Mouse (Mus musculus) regulatory T cell (primary cell): ENCODE results near the gene Nkap.
"Not testable (repeated sequence)": the region's sequence is repeated elsewhere in the genome, so short reads cannot be mapped to it uniquely, and the experiment has no call there.

Source experiments
- in situ Hi-C: fragments of 300-600 bp; cut with MboI, MseI; formaldehyde crosslinking; loops from one replicate; pipeline ENCODE4 v1.15.1; 2025; ENCODE audit warnings: high pct_unique_total_duplicates

Gene Nkap

GRCm38 (mm10) chrX:37157839-37158238, 31.2 kb downstream of the Nkap start:
- in situ Hi-C loops, result no loop called here

GRCm38 (mm10) chrX:37161169-37161568, 34.6 kb downstream of the Nkap start:
- in situ Hi-C loops, result no loop called here

- in situ Hi-C loops, result no loop called here
Observed at GRCm38 (mm10) chrX:37163115-37163514, 36.5 kb downstream of the Nkap start.

DNA sequence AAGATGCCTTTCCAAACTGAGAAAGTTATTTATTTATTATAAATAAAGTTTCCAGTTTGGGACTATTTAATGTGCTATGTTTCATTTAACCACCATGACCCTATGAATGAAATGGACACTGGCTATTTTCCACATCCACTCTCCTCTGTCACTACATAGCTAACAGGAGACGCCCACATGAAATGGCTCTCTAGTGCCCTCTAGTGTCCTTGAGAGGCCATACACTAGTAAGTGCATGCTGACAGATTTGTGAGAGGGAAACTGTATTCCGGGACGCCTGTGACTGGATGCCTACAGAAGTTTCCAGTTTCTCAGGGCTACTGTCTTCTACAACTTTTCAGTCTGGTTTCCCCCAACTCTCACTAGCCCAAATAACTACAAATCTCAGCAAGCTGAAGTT, 40.5 kb downstream of the Nkap start:
- in situ Hi-C loops, result no loop called here

- in situ Hi-C loops, result no loop called here
Observed at GRCm38 (mm10) chrX:37168742-37169141, 42.1 kb downstream of the Nkap start, which contains the start of gene Akap14. Gene Akap14, minus strand, starts transcription at chrX:37168842.

DNA sequence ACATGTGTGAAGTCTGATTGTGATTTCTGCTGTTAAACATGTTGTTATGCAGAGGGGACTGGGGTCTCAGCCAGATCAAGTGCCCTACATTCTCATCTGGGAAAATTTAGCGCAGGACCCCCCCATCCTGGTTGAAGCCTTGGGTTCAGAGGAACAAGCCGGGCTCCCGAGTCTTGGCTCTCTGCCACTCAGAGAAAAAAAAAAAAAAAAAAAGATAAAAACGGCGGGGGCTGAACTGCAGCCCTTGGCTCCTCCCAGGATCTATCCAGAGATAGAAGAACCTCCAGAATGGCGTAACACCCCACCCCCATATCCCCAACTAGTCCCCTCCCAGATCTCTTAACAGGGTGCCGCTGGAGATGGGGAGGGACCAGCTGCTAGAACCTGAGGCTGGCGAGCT, 57.8 kb downstream of the Nkap start:
- in situ Hi-C loops, result not testable (repeated sequence)

- in situ Hi-C loops, result no loop called here
Observed at GRCm38 (mm10) chrX:37190755-37191104, 64.1 kb downstream of the Nkap start.

DNA sequence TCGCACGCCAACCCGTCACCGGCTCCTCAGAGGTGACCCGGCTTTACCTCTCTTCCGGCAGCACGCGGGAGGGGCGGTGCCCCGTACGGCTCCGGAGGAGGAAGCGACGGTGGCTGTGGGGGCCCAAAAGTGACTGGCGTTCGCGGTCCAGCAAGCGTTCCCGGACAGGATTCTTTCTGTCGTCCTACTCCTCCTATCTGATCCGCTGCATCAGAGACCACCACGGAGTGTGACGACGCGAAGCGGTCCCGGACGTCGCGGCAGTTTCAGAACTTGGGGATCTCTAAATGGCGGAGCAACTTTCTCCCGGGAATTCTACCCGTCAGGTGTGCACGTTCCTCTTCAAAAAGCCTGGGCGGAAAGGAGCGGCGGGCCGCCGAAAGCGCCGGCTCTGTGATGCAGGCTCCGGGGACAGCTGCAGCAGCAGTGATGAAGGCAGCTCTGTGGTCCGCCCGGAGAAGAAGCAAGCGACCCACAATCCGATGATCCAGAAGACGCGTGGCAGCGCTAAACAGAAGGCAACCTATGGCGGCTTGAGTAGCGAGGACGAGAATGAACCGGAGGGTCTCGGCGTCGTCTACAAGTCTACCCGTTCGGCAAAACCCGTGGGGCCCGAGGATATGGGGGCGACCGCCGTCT, 64.6 kb downstream of the Nkap start, which contains the start of the genes Ndufa1 and Rnf113a1:
Gene Ndufa1, minus strand, starts transcription at position 59 of the 639 bp plus-strand sequence.
Gene Rnf113a1, plus strand, starts transcription at position 141 of the 639 bp plus-strand sequence.
- in situ Hi-C loops, result no loop called here

DNA sequence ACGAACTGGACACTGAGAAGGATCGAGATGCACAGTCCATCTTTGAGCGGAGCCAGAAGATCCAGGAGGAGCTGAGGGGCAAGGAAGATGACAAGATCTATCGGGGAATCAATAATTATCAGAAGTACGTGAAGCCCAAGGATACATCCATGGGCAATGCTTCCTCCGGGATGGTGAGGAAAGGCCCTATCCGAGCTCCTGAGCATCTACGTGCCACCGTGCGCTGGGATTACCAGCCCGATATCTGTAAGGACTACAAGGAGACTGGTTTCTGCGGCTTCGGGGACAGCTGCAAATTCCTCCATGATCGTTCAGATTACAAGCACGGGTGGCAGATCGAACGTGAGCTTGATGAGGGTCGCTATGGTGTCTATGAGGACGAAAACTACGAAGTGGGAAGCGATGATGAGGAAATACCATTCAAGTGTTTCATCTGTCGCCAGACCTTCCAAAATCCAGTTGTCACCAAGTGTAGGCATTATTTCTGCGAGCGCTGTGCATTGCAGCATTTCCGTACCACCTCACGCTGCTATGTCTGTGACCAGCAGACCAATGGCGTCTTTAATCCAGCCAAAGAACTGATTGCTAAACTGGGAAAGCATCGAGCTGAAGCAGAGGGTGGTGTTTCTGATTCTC, 65.3 kb downstream of the Nkap start:
- in situ Hi-C loops, result no loop called here

DNA sequence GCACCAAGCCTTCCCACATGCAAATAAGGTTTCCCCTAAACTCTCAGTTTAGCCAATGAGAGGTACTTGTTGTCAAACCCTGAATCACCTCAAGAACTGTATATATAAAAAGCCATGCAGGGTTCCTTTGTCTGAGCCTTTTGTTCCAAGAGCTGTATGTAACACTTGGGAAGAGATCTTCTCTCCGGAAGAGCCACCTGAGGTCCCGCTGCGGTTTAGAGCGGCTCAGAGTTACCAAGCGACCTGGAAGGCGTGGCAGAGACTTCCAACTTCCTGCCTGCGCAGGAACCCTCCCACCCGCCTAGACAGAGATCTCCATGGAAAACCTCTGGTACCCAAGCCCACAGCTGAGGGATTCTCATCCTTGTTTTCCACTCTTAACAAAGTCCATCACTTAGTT, 72.1 kb downstream of the Nkap start:
- in situ Hi-C loops, result no loop called here
